Mouse (Mus musculus): ENCODE data around the gene Lrg1.

Gene Lrg1

DNA sequence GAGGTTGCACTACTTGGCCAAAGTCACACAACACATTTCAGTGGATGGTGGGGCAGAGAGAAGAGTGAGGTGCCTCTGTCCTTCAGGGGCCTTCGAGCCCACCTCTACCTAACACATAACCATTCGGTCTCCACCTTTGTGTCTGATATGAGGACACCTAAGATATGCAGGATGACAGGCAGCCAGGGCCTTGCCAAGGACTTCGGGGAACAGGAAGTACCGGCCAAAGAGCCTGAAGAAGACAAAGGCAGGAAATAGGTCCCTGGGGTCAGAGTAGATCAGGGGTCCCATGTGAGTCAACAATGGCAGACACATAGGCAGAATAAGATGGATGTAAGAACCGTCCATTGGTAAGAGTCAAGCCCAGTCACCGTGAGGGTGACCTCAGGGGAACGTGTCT is 14.8 kb upstream of the Lrg1 start:
- DNase-seq (ENCODE audit: low spot score): no peak

DNA sequence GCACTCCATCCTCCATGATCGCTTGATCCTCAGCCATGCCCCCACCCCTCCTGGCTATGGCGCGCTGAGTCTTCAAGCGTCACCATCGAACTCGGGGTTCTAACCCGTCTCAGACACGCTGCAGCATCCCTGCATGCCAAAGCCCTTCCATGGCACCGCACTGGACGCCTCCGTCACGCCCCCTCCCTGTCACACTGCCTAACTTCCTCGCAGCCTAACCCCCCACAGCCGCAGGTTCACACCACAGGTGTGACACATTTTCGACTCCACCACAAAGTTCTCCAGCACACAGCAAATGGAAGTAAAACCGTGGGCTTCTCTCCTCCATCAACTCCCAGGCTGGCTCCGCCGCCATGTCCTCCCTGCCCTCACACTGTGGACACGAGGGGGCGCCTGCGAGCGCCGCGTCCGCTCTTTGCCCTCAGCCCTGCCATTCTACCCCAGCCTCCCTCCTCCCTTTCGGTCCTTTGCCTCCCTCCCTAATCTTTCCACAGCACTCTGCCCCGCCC is 12.7 kb upstream of the Lrg1 start:
- peak; percentile 77 for DNase-seq (ENCODE audit: low spot score)

DNA sequence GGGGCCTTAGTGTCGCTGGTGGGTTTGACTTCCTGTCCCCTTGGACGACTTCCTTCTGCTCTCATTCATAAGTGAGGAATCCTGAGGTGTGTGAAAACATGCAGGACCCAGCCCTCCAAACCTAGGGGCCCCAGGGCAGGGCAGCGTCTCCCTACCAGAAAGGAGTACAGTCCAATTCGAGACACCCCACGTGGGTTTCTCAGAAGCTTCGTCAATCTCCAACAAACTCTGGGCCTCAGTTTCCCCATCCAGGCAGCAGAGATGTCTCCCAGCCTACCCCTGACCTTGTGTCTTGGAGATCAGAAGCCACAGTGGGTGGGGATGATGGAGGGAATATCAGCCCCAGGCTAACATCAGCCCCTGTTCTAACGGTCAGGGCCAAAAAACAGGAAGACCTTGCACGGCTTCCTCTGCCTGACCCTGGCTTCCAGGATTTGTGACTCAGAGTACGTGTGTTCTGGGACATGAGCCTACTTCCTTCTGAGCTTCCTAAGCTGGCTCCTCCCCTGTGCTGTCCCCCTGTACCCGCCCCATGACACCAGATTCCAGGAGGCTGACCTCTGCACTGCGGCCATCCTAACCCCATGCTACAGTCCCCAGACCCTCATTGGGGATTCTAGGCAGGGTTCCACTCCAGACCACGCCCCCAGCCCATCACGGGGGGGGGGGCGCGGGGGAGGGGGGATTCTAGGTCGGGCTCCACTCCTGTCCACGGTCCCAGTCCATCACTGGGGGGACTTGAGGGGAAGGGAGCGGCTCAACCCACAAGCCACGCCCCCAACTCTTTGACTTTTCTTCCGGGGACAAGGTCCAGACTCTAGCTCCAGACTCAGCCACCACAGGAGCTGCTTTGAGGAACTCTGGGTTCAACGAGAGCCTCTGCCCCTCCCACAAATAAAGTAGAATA is 11.9 kb upstream of the Lrg1 start:
- DNase-seq (ENCODE audit: low spot score): no peak

DNA sequence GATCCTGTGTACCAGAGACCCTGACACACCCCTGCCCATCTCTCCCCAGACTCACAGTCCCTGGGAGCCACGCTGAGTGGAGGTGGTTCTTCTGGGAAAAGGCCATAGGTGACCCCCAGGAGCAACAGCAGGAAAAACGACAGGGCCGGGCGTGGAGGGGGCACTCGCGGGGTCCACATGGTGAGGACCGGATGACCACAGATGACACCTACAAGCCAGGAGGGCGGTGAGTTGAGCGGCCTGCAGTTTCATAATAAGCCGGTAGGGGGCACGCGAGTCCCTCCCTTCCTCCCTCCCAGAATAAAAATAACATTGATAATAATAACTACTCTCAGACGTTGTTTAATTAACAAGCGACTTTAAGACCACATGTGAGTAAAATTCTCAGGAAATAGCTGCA is 10.9 kb upstream of the Lrg1 start:
- peak; percentile 81 for DNase-seq (ENCODE audit: low spot score)

DNA sequence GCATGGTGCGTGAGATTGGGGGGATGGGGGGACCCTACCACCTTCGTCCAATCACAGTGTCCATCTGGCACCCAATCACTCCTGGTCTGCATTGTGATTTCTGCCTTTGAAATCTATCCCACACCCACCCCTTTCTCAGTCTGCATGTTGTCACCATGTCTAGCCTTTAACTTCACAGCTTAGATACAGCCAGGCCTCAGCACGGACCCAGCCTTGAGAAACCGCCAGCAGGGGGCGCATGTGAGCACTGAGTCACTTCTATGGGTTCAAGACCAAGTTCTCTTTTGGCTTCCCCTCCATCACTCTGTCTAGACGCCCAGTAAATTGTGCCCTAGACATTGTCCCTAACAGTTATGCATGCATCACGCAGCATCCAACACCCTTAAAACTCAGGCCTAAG is 10.0 kb upstream of the Lrg1 start:
- DNase-seq (ENCODE audit: low spot score): peak; percentile 80

DNA sequence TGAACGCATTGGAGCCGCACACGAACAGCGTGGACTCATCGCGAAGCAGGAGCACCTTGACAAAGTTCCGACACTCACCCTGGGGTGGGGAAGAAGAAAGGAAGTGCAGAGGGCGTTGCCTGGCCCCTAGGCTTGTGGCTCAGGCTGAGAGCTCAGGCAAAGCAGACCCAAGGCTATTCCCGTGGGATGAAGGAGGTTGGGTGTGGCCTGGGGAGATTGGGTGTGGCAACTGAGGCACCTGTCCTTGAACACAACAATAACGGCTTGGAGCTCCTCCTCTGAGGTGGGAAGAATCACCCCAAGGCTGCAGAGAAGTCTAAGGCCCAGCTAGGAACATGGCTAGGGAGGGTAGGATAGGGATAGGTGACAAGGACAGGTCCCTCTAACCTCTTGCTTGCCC is 9.3 kb upstream of the Lrg1 start:
- DNase-seq (ENCODE audit: low spot score): no peak

DNA sequence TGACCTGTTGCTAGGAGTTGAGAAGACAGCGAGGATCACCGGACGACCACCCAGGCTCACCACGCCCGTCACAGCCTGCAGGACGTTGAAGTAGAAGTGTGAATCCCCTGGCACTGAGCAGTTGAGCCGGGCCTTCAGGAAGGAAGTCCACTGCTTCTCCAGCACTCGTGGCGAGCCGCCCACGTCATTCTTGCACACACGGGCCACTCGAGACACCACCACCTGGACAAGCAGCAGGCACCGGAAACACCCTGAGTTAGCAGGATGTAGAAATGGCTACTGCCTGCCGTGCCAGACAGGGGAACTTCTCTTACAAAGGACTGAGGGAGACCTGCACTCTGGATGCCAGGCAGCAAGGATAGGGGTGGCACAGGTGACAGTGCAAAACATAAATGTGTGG is 6.4 kb upstream of the Lrg1 start:
- DNase-seq (ENCODE audit: low spot score): no peak

DNA sequence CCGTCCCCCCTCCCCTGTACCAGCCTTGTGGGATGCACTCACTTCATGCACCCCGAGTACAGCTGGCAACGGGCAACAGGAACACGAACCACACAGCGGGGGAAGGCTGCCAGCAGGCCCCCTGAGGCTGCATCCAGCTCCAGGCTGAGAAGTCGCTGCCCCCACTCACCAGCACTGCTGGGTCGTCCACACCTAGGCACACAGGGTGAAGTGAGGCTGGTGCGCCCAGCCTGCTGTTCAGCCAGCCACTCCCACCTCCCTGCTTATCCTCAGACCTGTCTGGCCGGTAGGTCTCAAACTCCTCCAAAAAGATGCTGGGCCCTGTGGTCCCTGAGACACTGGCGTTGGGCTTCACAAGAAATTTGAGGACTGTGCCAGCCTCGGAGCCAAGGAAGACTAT is 4.4 kb upstream of the Lrg1 start:
- DNase-seq (ENCODE audit: low spot score): no peak

DNA sequence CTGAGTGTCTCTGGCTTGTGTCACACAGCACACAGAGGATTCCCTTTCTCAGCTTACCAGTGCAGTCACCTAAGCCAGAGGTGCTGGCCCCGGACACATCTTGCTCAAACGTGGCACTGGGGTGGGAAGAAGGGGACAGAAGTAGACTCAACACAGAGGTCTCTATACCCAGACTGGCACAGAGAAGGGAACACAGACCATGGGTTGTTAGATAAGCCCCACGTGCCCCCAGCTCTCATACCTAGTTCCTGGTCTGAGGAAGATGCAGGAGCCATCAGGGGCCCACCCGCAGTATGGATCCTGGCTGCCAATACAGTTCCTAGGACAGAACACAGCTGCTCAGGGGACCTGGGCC is 3.5 kb upstream of the Lrg1 start:
- no peak for DNase-seq (ENCODE audit: low spot score)

DNA sequence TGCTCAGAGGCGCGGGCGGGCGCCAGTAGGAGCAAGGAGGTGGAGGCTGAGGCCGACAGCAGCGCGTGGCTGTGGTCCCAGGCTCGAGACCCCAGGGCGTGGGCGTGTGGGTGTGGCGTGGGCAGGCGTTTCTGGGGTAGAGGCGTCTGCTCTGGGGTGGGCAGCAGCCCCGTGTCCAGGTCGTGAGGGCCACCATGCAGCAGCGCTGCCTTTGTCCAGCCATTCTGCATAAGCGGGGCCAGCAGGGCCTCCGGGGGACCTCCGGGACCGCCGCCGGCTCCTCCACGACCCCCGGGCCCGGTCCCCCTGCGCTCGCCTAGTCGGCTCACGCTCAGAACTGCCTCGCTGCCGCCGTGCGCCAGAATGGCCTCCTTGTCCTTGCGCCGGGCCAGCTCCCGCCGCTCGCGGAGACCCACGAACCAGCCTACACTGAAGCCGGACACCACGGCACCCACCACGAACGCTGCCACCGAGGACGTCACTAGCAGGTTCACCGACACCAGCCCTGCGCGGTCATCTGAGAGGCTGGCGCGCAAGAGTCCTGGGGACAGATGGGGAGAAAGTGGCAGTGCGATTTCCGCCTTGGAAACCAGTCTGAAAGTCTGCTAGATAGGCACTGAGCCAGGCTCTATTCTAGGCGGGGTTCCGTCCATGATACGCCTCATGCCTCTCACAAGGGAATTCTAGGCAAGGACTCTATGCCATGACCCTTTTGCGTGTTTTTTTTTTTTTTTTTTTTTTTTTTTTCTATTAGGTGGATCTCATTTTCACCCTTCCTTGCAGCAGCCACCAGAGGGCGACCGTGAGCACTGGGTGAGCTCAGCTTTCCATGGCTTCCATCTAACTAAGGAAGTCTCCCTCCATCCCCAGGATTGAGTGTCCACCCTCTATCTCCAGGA is 2.8 kb upstream of the Lrg1 start:
- peak; percentile 77 for DNase-seq (ENCODE audit: low spot score)

DNA sequence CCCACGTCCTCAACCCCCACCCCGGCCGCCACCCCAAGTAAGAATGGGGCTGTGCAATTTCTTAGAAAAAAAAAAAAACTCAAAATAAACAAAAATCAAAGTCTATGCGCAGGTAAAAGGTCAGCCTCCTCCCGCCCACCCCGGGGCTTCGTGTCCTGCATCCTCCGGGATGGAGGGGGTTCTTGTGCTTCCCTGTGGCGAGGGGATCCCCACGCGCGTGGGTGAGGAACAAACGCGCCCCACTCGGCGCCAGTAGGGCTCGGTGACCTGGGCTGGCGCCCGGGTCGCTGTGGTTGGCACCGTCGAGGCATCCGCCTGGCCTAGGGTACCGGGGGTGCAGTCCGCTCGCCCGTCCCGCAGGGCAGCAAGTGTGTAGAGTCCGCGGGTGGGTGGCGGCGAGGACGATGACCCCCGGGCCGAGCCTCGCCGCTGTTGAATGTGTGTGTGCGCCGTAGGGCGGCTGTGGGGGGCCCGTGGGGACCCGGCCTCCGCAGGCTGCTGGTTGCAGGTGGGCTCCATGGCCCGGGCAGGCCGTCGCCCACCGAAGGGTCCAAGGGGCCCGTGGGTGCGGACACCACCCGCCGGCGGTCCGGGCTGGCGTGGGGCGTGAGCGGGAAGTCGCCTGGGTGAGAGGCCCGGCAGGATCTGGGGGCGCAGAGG is 2.0 kb upstream of the Lrg1 start:
- no peak for DNase-seq (ENCODE audit: low spot score)

DNA sequence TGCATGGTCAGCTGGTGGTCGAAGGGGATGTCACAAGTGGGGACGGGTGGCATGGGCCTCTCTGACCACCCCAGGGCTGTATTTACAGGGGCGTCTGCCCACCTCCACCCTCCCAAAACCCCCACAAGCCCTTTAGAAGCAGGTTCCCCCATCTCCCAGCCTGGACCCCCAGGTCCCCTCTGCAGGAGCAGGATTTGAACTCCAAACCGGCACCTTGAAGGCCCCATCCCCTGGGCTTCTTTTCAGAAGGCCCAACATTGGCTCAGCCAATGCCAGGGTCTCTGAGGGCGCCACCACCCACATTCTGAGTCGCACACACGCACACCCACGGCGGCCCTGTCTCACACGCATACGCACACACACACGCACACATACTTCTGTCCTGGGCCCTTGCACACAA is 1.4 kb upstream of the Lrg1 start:
- DNase-seq (ENCODE audit: low spot score): no peak

DNA sequence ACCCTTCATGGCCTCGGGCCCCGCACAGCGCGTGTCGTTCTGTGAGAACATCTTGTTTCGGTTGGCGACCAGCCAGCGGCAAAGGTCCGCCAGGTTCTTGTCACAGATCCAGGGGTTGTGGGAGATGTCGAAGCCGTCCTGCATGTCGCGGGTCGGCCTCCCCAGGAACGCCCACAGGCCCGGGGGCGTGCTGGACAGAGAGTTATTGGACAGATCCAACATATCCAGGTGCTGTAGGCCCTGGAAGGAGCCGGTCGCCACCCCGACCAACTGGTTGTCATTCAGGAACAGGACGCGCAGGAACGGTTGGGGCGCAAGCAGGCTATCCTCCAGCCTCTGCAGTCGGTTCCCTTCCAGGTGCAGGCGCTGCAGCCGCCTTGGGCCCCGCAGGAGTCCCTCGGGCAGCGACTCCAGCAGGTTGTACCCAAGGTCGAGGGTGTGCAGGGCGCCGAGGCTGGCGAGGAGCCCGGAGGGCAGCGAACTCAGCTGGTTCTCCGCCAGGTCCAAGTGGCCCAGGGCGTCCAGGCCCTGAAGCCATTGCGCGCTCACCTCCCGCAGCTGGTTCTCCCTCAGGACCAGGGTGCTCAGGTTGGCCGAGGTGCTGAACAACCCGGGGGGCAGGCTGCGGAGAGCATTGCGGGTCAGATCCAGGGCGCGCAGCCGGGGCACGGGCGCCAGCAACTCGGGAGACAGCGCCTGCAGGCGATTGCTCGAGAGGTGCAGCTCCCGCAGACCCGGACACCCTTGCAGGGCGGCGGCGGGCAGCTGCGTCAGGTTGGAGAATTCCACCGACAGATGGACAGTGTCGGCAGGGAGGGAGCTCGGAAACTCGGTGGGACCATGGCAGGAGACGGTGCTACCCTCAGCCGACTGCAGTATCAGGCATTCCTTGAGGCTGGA is 1.6 kb downstream of the Lrg1 start:
- DNase-seq (ENCODE audit: low spot score): no peak

DNA sequence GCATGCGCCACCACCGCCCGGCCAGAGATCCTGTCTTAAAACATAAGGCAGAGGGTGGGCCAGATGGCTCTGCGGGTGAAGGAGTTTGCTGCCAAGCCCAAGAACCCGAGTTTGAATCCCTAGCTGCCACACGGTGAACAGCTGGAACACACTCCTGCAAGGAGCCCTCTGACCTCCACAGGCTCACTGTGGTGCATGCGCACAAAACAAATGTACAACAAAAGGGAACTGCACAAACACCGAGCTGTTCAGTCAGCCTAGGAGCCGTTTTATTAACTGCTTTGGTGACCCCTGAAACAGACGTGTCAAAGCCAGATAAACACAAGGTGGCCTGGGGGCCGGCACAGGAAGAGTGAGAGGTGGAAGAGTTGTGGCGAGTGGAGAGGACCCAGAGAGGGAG is 2.4 kb downstream of the Lrg1 start:
- no peak for DNase-seq (ENCODE audit: low spot score)

DNA sequence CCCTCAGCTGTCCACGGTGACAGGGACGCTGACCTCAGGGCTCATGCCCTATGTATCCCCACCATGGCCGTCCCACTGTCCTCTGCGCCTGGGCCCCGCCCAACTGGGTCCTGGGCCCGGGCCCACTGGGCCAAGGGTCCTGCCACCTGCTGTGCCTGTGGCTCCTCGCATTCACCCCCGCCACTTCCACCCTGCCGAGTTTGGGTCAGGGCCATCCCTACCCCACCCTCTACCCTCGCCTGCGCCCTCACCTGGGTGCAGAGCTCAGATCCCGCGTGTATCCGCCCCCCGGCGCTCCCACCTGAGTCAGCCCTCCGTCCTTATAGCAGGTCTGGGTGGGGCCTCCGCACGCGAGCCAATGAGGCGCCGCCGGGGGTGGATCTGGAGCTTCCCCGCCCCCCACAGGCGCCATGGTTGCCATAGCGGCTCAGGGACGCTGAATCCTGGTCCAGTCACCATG is 4.5 kb downstream of the Lrg1 start, which contains the start of gene Plin5:
TSS of gene Plin5 (minus strand) at position 346 of the 460 bp plus-strand sequence.
- peak; percentile 70 for DNase-seq (ENCODE audit: low spot score)

DNA sequence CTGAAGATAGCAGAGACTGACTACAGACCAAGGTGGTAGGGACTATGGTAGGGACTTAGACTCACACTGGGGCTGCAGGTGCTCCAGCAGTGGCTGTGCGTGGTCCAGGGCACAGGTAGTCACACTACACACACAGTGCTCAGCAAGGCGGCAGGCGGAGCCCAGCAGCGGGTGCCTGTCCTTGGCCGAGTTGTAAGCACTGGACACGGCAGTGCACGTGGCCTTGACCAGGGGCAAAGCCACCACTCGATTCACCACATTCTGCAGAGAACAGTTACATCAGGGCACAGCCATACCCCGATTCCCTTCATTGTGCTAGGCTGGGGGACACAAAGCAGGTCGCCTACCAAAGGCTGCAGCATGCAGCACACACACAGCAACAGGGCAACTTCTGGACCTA is 5.6 kb downstream of the Lrg1 start:
- no peak for DNase-seq (ENCODE audit: low spot score)

DNA sequence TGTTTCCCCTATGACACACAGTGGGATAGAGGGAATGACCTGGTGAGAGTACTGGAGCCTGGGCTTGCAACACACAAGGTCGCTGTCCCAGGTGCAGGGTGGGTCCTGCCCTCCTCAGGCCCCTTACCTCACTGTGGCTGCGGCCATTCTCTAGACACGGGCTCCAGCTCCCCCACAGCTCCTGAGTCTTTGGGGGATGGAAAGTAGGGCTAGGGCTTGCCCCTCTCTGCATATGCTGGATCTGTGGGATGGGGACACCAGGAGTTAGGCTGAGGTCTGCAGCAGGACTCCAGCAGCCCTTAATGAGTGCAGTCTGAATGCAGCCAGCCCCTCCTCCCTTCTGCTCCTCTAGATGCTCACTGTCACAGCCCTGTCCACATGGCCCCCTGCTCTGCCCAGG is 9.1 kb downstream of the Lrg1 start:
- DNase-seq (ENCODE audit: low spot score): no peak

DNA sequence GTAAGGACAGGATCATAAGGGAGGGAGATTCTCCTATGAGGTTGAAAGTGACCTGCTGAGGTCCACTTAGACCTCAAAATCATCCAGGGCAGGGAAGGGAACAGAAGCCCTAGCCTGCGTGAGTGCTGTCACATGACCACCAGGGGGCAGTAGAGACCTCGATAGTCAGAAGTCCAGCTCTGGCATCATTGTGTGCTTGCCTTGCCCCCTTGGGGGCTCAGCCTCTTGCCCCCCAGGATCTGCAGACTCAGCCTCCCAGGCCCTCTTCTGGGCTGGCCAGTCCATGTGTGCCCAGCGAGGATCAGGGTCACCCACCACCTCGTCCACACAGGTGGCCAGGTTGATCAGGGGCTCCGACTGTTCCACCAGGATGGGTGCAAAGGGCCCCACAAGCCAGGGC is 9.9 kb downstream of the Lrg1 start:
- DNase-seq (ENCODE audit: low spot score): peak; percentile 93

DNA sequence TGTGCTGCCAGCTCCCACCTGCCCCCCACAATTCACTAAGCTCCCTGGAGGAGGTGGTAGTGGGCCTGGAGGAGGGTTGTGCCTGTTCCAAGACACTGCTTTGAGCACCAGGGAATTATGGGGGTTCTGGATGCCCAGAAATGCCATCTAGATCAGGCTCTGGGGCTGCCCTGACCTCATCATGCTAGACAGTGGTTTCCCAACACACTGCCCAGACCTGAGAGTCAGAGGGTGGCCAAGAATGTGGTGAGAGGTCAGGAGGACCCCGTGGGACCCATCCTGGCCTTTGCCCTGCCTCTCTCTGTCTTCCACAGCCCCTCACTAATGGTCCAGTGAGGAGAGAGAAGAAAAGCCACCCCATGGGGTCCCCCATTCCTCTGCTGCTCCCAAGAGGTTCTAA is 10.8 kb downstream of the Lrg1 start:
- no peak for DNase-seq (ENCODE audit: low spot score)

DNA sequence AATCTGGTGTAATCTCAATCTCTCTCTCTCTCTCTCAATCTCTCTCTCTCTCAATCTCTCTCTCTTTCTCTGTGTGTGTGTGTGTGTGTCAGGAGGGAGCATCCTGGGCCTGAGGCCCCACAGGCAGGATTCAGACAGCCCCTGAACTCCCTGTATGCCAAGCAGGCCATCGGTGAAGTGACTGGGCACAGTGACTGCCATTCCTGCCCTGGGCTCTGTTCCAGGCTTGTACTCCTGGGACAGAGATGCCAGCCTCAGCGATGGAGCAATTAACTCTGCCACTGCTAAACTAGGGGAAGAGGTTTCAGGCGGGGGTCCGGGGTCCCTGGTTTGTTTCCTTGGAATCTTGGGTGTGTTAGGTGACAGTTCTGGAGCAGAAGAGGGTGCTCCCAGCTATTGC is 11.2 kb downstream of the Lrg1 start:
- DNase-seq (ENCODE audit: low spot score): no peak
